Mouse (Mus musculus): Measurements from ENCODE around the gene Rsph6a.

Rsph6a gene

GRCm38 (mm10) chr7:19098811-19099210 lies 44.3 kb downstream of the Rsph6a start:
- no peak for DNase-seq (ENCODE audit: low spot score in 2 of 2)

DNA sequence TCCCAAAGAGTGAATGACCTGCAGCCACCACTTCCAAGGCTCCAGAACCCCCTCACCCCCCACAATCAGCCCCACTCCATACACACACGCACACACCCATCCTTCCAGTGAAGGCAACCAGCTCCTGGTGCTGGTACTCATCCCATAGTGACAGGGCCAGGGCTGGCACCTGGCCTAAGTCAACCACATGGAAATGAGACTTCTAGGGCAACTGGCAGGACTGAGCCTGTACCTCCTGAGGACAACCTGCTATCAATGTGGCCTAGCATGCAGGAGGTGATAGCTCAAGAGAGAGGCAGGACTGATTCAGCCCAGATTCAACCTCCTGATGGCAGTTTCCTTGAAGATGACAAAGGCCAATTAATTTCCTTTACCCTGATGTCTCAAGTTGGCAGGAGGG lies 45.8 kb downstream of the Rsph6a start:
- no peak for DNase-seq (ENCODE audit: low spot score in 2 of 2)

DNA sequence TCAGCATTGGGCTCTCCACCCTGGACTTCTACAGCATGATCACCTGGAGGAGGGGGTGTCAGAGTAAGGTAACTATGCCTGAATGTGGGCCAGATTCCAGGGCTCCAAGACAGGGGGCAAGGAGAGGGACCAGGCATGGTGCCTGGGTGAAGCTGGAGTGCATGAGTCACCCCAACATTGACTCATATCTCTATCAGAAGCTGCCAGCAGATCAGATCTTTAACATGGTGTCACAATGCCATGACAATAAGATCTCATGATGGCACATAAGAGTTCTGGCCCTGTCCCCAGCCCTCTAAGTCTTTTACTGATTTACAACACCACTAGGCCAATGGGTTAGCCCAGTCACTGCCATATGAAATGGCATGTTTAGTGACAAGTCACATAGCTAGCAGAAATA lies 49.3 kb downstream of the Rsph6a start:
- DNase-seq (ENCODE audit: low spot score in 2 of 2): no peak

- DNase-seq (ENCODE audit: low spot score in 2 of 2): no peak
These were observed 50.0 kb downstream of the Rsph6a start for GRCm38 (mm10) chr7:19104486-19104885.

GRCm38 (mm10) chr7:19107436-19107835 lies 52.9 kb downstream of the Rsph6a start:
- no peak for DNase-seq (ENCODE audit: low spot score in 2 of 2)

DNA sequence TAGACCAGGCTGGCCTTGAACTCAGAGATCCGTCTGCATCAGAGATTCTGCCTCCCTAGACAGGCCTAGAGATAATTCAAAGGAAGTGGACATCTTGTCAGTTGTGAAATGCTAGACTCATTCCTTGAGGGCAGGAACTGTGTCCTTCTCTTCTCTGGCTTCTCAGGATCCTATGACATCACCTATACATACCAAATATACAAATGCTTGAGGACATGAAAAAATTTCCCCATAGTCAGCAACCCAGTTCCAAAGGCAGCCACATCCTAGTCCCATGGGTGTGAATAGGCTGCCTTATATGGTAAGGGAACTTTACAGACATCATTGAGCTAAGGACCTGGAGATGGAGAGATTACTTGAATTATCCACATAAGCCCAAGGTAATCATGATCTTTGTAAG lies 55.1 kb downstream of the Rsph6a start:
- no peak for DNase-seq (ENCODE audit: low spot score in 2 of 2)

- DNase-seq (ENCODE audit: low spot score in 2 of 2): peak; percentile 58 to 68
These were observed 63.7 kb downstream of the Rsph6a start, which contains the start of gene Gm4969 for GRCm38 (mm10) chr7:19118028-19118771. TSS of gene Gm4969 (minus strand) at chr7:19118368.

GRCm38 (mm10) chr7:19119083-19119482 lies 64.6 kb downstream of the Rsph6a start:
- no peak for DNase-seq (ENCODE audit: low spot score in 2 of 2)

DNA sequence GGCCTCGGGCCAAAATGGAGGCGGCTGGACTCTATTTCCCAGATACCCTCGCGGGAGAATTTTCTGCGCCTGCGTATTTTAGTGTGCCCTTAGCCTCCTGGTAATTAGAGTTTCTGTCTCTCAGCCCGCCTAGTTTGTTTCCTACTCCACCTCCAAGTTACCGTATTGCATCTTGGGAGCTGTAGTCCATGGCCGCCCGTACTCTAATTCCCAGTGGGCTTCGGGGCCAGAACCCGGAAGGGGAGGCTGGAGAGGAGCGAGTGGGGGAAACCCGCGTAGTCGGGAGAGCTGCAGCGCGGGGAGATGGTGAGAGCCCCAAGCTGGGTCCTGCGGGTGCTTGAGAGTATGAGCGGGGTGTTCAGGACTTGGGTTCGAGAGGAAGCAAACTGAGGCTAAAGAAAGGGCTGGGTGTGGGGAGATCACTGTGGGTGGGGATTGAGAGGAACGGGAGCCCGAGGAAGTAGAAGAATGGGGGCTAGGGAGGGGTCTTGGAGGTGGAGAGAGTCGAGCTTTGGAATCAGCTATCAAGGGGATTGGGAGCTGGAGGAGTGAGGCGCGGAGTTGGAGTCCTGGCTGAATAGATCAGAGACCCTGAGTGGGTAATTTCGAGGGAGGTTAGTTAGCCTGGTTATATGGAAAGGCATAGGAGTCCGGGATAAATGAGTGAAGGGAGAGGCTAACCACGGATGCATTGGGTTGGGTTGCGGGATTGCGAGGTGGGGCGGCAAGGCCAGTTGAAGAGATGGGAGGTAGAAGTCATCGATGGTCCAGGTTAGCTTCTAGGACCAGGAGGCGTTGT lies 65.3 kb downstream of the Rsph6a start, which contains the start of gene Fbxo46:
Gene Fbxo46 (plus strand): TSS at position 229 of the 799 bp plus-strand sequence.
- peak; percentile 88 to 91 for DNase-seq (ENCODE audit: low spot score in 2 of 2)

DNA sequence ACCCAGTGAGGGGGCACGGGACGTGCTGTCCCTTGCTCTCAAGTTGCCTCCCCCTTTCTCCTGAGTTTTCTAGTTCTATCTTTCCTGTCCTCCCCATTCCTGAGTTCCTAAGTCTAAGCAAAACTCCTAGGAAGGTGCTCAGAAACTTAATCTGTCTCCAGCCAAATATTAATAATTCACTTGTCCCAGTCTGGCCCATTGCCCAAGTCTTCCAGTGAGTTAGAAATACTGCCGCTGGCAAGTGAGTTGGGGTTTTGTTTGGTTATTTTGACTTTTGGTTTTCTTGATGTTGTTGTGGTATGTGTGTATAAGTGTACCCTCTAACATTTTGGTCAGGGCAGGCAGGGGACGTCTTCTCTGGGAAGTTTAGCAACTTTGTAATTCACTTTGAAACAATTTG lies 67.2 kb downstream of the Rsph6a start:
- no peak for DNase-seq (ENCODE audit: low spot score in 2 of 2)

Measured in frontal cortex, postnatal 14 days (tissue).